Mouse (Mus musculus) kidney, postnatal 25 days (tissue): Measurements from ENCODE around the gene Olfr1502.
"Not testable (repeated sequence)": the region's sequence is repeated elsewhere in the genome, so short reads cannot be mapped to it uniquely, and the experiment has no call there.

Experiments
- DNase-seq, 2 experiments: peaks; one replicate each; pipeline ENCODE4 v3.0.0; 2021; ENCODE audit warnings: mixed read lengths in 2 of 2

Gene Olfr1502

DNA sequence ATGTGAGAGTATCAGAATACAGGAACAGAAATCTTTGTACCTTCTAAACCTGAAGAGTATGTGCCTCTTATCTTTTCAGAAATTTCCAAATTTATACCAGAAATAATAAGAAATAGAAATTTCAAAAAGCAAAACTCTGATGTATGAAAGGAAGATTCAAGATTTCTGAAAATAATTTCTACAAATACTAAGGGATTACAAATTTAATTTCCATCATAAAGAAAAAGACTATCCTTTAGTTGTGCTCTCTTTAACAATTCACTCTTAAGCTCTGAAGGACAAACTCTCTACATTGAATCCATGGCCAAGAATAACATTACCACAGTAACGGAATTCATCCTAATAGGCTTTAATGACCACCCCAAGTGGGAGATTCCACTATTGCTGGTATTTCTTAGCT lies at the start of gene Olfr1502:
Olfr1502 (plus strand) TSS at position 301 of the 400 bp plus-strand sequence.
- no peak for DNase-seq

DNA sequence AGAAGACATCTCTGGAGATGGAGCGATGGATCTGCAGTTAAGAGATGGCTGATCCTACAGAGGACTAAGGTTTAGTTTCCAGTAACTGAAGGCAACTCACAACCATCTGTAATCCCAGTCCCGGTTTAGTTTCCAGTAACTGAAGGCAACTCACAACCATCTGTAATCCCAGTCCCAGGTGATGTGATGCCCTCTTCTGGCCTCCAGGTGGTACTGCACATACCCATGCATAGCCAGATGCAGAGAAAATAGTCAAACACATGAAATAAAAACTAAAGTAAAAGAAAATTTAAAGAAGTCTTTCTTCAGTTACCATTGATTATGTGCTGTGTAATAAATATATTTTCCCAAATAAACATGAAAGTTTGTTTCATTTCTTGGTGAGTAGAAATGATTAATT lies 48.8 kb upstream of the Olfr1502 start:
- no peak for DNase-seq

DNA sequence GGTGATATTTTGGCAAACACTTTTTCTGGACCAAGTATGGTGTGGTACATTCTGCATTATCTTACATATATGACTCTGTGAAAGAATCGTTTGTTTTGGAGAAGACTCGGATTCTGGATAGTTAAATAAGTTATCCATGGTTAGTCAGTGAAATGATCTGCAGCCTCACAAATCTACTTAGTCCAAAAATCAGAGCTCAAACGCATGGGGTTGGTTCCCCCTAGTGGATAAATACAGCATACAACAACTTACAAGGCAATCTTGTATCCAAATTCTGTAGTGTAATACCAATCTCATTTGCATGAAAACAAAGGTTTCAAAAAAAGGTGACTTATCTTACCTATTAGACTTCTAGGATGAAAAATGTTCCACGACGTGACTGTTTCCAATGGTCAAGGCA lies 42.8 kb upstream of the Olfr1502 start:
- DNase-seq, result no peak

DNA sequence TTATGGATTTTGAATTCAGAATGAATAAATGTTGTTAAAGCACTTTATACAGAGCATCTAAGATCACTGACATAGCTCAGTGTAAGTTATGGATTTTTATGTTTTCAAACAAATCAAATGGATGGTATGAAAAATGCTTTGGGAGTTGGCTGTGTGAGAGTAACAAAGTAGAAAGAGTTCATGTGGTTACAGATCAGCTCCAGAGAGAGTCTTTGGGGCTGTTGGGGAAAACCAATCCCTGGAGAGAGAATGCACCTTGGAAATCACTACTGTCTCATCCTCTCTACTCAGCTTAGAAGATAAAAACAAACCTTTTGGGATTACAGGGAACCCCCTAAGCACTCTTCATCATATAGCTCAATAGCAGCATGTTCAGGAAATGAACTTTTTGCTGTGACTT lies 42.2 kb upstream of the Olfr1502 start, which contains the start of gene Olfr1499:
Olfr1499 (minus strand) TSS at position 101 of the 400 bp plus-strand sequence.
- no peak for DNase-seq

DNA sequence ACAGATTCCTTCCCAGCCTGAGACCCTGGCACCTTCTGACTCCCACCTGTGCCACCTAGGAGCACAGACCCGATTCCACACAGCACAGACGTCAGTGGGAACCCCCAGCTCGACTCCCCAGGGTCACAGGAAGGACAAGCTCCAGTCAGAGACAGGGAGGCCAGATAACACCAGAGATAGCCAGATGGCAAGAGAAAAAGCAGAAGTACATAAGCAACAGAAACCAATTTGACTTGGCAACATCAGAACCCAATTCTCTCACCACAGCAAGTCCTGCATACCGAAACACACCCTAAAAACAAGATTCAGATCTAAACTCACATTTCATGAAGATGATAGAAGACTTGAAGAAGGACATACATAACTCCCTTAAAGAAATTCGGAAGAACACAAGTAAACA lies 40.7 kb upstream of the Olfr1502 start:
- no peak for DNase-seq

DNA sequence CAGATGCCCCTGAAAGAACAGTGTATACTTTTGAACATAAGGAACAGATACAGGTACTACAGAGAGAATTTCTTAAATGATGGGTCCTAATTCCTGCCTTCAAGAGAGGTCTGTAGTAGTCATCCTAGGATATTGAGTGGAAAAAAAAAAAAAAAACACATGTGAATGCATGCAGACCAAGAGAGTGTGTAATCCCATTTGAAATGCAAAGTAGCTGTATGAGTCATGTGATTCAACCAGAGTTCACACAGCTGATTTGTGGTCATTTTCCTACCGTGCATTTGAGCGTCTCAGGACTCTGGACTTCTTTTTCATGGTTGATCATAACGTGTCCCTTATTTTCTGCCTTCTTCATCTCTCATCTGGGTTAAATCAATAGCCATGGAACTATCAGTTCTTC lies 33.1 kb upstream of the Olfr1502 start:
- no peak for DNase-seq

DNA sequence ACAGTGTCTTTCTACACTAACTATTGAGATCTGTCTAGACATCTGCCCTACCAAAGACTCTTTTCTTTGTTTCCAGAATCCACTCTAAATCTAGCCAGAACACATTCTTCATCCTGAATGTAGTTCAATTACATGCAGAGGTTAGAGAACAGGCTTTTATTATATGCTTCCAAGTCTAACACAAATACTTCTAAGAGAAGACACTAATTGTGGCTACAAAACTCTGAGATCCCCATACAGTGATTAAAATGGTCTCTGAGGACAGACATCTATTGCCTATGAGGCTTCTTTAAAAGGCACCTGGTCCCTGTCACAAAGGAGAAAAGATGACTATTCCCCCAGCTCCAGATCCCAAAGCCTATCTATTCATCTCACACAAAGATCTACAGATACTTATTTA lies 31.2 kb upstream of the Olfr1502 start, which contains the start of gene Olfr1500:
Olfr1500 (minus strand) TSS at position 101 of the 400 bp plus-strand sequence.
- no peak for DNase-seq

DNA sequence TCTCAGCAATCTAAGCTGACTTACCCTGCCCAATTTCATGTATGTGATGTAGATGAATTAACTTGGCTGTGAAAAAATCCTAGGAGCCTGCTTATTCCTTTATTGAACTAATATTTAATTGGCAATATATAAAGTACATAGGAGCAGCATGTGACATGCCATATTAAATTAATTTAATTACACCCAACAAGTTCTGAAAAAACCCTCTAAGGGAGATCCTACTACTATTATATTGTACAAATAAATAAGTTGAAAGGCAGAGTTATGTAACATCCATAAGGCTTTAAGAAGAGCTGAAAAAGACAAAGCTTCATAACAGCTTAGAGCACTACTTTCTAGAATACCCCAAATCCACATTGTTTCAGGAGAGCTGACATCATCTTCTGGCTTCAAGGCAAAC lies 11.0 kb upstream of the Olfr1502 start, which contains the start of gene Olfr1501:
Olfr1501 (minus strand) TSS at position 101 of the 400 bp plus-strand sequence.
- not testable (repeated sequence) for DNase-seq

DNA sequence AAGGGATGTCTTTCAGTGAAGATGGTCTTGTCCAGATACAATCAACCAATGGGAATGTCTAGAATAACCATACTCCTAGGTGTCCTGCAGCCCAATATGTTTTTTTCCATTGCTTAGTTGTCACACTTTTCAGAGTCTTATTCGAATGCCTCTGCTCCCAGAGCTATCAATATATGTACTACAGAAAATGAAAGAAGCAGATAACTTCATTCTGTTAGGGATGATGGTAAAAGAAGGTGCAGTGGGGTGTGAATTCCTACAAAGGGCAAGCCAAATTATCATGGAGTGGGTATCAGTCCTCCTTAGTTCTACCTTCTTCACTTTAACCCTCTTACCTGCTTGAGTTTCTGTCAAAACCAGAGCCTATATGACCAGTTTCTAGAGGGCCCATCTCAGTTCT lies 36.2 kb downstream of the Olfr1502 start, which contains the start of gene Olfr1504:
Olfr1504 (minus strand) TSS at position 101 of the 400 bp plus-strand sequence.
- DNase-seq, result no peak
